Mouse (Mus musculus): ENCODE measurements around the gene Serpinb9f.
"Not testable (repeated sequence)": the region's sequence is repeated elsewhere in the genome, so short reads cannot be mapped to it uniquely, and the experiment has no call there.

Serpinb9f gene

GRCm38 (mm10) chr13:33323777-33324176, at the start of gene Serpinb9f:
Gene Serpinb9f, plus strand, starts transcription at chr13:33324077.
- not testable (repeated sequence) for DNase-seq (ENCODE audit: low spot score in 2 of 2)

- not testable (repeated sequence) for DNase-seq (ENCODE audit: low spot score in 2 of 2)
Measured at GRCm38 (mm10) chr13:33308631-33309030, 15.2 kb upstream of the Serpinb9f start.

GRCm38 (mm10) chr13:33356666-33357065, 32.8 kb downstream of the Serpinb9f start:
- not testable (repeated sequence) for DNase-seq (ENCODE audit: low spot score in 2 of 2)

Measured in thymus, postnatal 10 days (tissue).